Mouse (Mus musculus) left cerebral cortex, adult 9 months (tissue): ENCODE results near the gene Kiz.

Source experiments
- DNase-seq, 2 experiments: peaks; one replicate each; pipeline ENCODE4 v3.0.0; 2022; ENCODE audit warnings: low spot score in 2 of 2

The Kiz gene

GRCm38 (mm10) chr2:146975453-146976028, 119.9 kb downstream of the Kiz start:
- DNase-seq: no peak

- DNase-seq: no peak
These were observed 127.1 kb downstream of the Kiz start for GRCm38 (mm10) chr2:146982786-146983185.

GRCm38 (mm10) chr2:146984831-146985230, 129.2 kb downstream of the Kiz start:
- DNase-seq: no peak

- no peak for DNase-seq
These were observed 130.1 kb downstream of the Kiz start for GRCm38 (mm10) chr2:146985807-146986206.

DNA sequence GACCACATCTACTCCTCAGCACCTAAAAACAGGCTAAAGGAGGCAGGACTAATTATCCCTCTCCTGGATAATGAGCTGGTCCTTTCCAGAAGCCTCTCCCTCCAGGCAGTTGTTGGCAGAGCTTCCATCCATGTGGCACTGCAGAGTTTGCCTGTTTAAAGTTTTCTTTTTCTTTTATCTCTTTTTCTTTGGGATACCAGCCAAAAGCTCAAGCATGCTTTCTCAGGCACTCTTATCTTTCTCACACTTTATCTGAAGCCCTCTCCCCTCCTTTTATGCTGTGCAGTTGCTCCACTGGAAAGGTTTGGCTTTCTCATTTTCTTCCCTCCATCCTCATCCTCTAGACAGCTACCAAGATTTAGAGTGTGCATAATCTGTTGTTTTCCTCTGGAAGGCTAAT, 130.8 kb downstream of the Kiz start:
- no peak for DNase-seq

GRCm38 (mm10) chr2:147007265-147007664, 151.6 kb downstream of the Kiz start:
- no peak for DNase-seq

- no peak for DNase-seq
These were observed 153.4 kb downstream of the Kiz start for GRCm38 (mm10) chr2:147009084-147009483.

- DNase-seq: no peak
These were observed 154.5 kb downstream of the Kiz start for GRCm38 (mm10) chr2:147010141-147010540.

GRCm38 (mm10) chr2:147010952-147011351, 155.3 kb downstream of the Kiz start:
- DNase-seq: no peak

DNA sequence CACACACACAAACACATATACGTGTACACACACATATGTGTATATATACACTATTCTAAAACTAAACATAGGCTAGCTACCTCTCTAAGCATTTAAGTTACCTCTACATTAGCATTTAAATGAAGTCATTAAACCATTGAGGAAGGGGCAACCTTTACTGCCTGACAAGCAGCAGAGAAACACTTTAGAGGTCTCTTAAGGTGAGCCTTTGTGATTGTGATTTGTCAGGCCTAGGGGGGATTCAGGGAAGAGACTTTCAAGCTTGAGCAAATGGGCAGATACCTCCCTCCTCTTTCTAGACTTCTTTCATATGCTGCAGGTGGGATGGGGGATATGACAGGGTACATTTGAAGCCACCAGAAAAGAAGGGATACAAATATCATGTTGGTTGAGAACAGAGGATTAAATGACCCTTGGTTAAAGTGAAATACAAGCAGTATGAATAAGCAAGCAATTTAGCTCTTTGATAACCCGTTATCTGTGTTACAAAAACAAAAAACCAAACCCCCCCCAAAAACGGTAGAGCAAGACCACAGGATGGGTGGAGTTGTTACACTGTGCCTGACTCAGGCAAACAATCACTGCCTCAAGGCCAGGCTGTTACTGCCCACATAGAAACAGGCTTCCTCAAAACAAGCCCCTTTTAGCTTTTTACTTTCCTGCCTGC, 155.9 kb downstream of the Kiz start:
- DNase-seq: no peak

GRCm38 (mm10) chr2:147012141-147012622, 156.5 kb downstream of the Kiz start:
- no peak for DNase-seq

DNA sequence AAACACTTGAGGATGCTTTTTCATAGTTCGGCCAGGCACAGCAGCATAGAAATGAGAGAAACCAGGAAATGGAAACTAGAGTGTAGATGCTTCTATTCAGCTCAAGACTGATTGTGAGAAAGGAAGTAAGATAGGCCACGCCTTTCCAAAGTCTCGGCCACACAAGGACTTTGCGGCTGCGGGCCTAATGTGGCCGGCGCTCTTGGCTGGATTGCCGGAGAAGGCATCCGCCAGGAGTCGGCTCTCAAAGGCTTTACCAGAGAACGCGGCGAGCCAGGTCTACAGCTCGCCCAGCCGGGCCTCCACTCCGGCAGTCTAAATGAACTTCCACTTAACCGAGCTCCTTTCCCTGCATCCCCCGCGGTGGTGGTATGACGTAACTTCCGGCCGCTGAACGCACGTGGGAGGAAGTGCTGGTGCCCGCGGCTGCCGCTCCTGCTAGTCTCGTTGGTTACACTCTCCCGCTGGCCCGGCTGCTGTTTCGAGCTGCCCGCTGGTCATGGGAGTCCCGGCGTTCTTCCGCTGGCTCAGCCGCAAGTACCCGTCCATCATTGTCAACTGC, 157.0 kb downstream of the Kiz start, which contains the start of gene Xrn2:
Gene Xrn2 (plus strand): TSS at position 374 of the 562 bp plus-strand sequence.
- DNase-seq: peak; percentile 91 to 96

- DNase-seq: peak; percentile 31 to 56
These were observed 157.7 kb downstream of the Kiz start for GRCm38 (mm10) chr2:147013194-147013969.

GRCm38 (mm10) chr2:147014101-147014886, 158.6 kb downstream of the Kiz start:
- DNase-seq: no peak
